Mouse (Mus musculus) MN1 (cell line): ENCODE measurements at regions not wholly inside any gene's neighbourhood (a gene's known extent, or its start where the extent isn't known, plus 50 kb on each side); places are given as distances from the start of the nearest gene placed in this dataset.
"Not testable (repeated sequence)": the region's sequence is repeated elsewhere in the genome, so short reads cannot be mapped to it uniquely, and the experiment has no call there.

Source experiments
- DNase-seq: peaks from one replicate; pipeline ENCODE4 v3.0.0-alpha.2; 2016; ENCODE audit warnings: low spot score

DNA sequence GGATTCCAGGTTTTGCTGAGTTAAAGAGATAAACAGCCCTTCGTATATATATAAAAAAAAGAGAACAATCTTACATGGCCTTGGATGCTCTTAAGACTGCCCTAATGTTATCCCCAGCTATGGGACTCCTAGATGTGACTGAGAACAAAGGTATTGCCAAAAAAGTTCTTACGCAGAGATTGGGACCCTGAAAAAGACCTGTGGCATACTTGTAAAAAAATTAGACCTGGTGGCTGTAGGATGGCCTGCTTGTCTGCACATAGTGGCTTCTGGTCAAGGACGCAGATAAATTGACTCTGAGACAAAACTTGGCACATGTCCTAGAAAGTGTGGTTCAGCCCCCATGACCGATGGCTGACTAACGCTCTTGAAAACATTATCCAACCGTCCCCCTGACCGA is 283.1 kb downstream of the Mtrr start:
- DNase-seq, result not testable (repeated sequence)

- DNase-seq, result peak; percentile 70
These were observed 323.7 kb downstream of the Mtrr start for GRCm38 (mm10) chr13:68258285-68258684.
